In genomic region chr14:104642783-104643182, GRCm38 (mm10) we compare ENCODE assay signal across 17 mouse cellular contexts.
A peak's percentile ranks its signal among the peaks of the same experiment; 100 is the strongest.
DNase-seq lines count a peak whose midpoint lies in the region; ATAC-seq and TF ChIP-seq lines count a peak whose summit lies in the region.
"Had no signal": no experiment of that assay in that cellular context is flagged by ENCODE, and none has a peak within 500 bp of the region (broad histone marks: within the 10 kb centered on the region; RNA-seq: fewer than 3 reads in every experiment).

No protein-coding gene starts in this region.

- ATAC-seq in hindbrain, embryonic 13.5 days (ENCODE audit: low FRiP score) = no peak
- ATAC-seq in hindbrain, embryonic 12.5 days (ENCODE audit: low FRiP score) = no peak
- no peak for ATAC-seq in kidney, postnatal 0 days (replicated peaks; ENCODE audit: low FRiP score, low read depth)
- peak; percentile 57; the same call in 1 of the 2 replicates for ATAC-seq in neural tube, embryonic 14.5 days (ENCODE audit: low read depth)
- no peak for ATAC-seq in megakaryocyte-erythroid progenitor cell, adult 5-6 weeks (replicated peaks; ENCODE audit: low FRiP score, low TSS enrichment, poor library complexity, severe bottlenecking)

- no peaks in the 10 kb centered on the region for H3K27me3 ChIP-seq in hindbrain, embryonic 13.5 days
- no peaks in the 10 kb centered on the region for H3K27me3 ChIP-seq in hindbrain, embryonic 12.5 days
- no peaks in the 10 kb centered on the region for H3K27me3 ChIP-seq in kidney, postnatal 0 days (ENCODE audit: insufficient read depth, low read length)
- no peaks in the 10 kb centered on the region for H3K27me3 ChIP-seq in neural tube, embryonic 14.5 days (ENCODE audit: control insufficient read depth, insufficient read depth, low read length)
- H3K27me3 ChIP-seq: forebrain, embryonic 12.5 days; heart, embryonic 13.5 days; hindbrain, embryonic 15.5 days had no signal

- WGBS in hindbrain, embryonic 13.5 days = 59% methylated on average over 6 of the region's 6 CpGs
- WGBS in hindbrain, embryonic 12.5 days = 70% methylated on average over 6 of the region's 6 CpGs
- WGBS in kidney, postnatal 0 days = 34% methylated on average over 6 of the region's 6 CpGs
- WGBS in neural tube, embryonic 14.5 days = 46% methylated on average over 6 of the region's 6 CpGs

- peaks cover 7% of the 10 kb centered on the region; the same call in 1 of the 2 replicates for H3K4me1 ChIP-seq in hindbrain, embryonic 13.5 days (replicated peaks)
- no peaks in the 10 kb centered on the region; the same call in 1 of the 2 replicates for H3K4me1 ChIP-seq in hindbrain, embryonic 12.5 days
- H3K4me1 ChIP-seq in kidney, postnatal 0 days (replicated peaks; ENCODE audit: insufficient read depth, low read length) = no peaks in the 10 kb centered on the region
- H3K4me1 ChIP-seq in neural tube, embryonic 14.5 days (ENCODE audit: control insufficient read depth, insufficient read depth, low read length) = 0 out of 2 replicates have a peak, but pooled peaks cover 2% of the 10 kb centered on the region
- H3K4me1 ChIP-seq: heart, embryonic 13.5 days had no signal

- peak overlapping the region; percentile 27; the same call in 1 of the 2 replicates for H3K4me2 ChIP-seq in hindbrain, embryonic 13.5 days
- H3K4me2 ChIP-seq in hindbrain, embryonic 12.5 days (replicated peaks) = no peak overlapping the region
- no peak overlapping the region for H3K4me2 ChIP-seq in kidney, postnatal 0 days (ENCODE audit: low read length)
- no peak overlapping the region for H3K4me2 ChIP-seq in neural tube, embryonic 14.5 days (ENCODE audit: low read depth, low read length)
- H3K4me2 ChIP-seq: forebrain, embryonic 12.5 days; heart, embryonic 13.5 days; hindbrain, embryonic 15.5 days had no signal

- peak; percentile 49 for DNase-seq in kidney, postnatal 0 days (ENCODE audit: low spot score)
- no peak for DNase-seq in kidney, adult 11 months
- DNase-seq in brain, embryonic 14.5 days (ENCODE audit: low read depth) = peak; percentile 40
- DNase-seq: adrenal gland, adult 2 months; adrenal gland, postnatal 25 days; cerebellum, adult 2 months; cerebellum, postnatal 10 days; gastrocnemius, postnatal 36 days; heart, adult 11 months; heart, postnatal 36 days had no signal

- H3K27ac ChIP-seq in hindbrain, embryonic 13.5 days = 0 out of 2 replicates have a peak overlapping the region, but pooled peaks have one; percentile 18
- H3K27ac ChIP-seq in hindbrain, embryonic 12.5 days = no peak overlapping the region
- H3K27ac ChIP-seq in kidney, postnatal 0 days = no peak overlapping the region
- H3K27ac ChIP-seq in neural tube, embryonic 14.5 days (ENCODE audit: low read depth, low read length) = no peak overlapping the region
- H3K27ac ChIP-seq: forebrain, embryonic 12.5 days; heart, embryonic 13.5 days; hindbrain, embryonic 15.5 days had no signal

- H3K9ac ChIP-seq in hindbrain, embryonic 13.5 days = peak overlapping the region; percentile 35; the same call in 1 of the 2 replicates
- no peak overlapping the region for H3K9ac ChIP-seq in hindbrain, embryonic 12.5 days
- no peak overlapping the region for H3K9ac ChIP-seq in kidney, postnatal 0 days (ENCODE audit: low read depth, low read length)
- no peak overlapping the region for H3K9ac ChIP-seq in neural tube, embryonic 14.5 days (replicated peaks; ENCODE audit: low read depth, low read length)
- H3K9ac ChIP-seq: forebrain, embryonic 12.5 days; heart, embryonic 13.5 days; hindbrain, embryonic 15.5 days had no signal

- TF ChIP-seq CTCF in kidney, postnatal 0 days (IDR thresholded peaks at IDR 0.05; ENCODE audit: low read depth) = no peak
- no peak for TF ChIP-seq CTCF in brain, embryonic 14.5 days (IDR thresholded peaks at IDR 0.05; ENCODE audit: borderline replicate concordance, extremely low read depth, insufficient read depth, insufficient read length)

- no peak overlapping the region; the same call in 1 of the 2 replicates for H3K4me3 ChIP-seq in hindbrain, embryonic 13.5 days
- H3K4me3 ChIP-seq in hindbrain, embryonic 12.5 days = no peak overlapping the region
- H3K4me3 ChIP-seq in kidney, postnatal 0 days (replicated peaks; ENCODE audit: low read depth, low read length) = no peak overlapping the region
- no peak overlapping the region for H3K4me3 ChIP-seq in neural tube, embryonic 14.5 days (ENCODE audit: low read depth, low read length)
- H3K4me3 ChIP-seq: forebrain, embryonic 12.5 days; heart, embryonic 13.5 days; hindbrain, embryonic 15.5 days had no signal

- H3K36me3 ChIP-seq in hindbrain, embryonic 13.5 days = no peaks in the 10 kb centered on the region
- H3K36me3 ChIP-seq in hindbrain, embryonic 12.5 days = no peaks in the 10 kb centered on the region
- no peaks in the 10 kb centered on the region for H3K36me3 ChIP-seq in kidney, postnatal 0 days (ENCODE audit: insufficient read depth, low read length)
- no peaks in the 10 kb centered on the region for H3K36me3 ChIP-seq in neural tube, embryonic 14.5 days (ENCODE audit: control insufficient read depth, insufficient read depth, low read length)
- H3K36me3 ChIP-seq: forebrain, embryonic 12.5 days; heart, embryonic 13.5 days; hindbrain, embryonic 15.5 days had no signal

- TF ChIP-seq POLR2A in brain, embryonic 14.5 days (IDR thresholded peaks at IDR 0.05; ENCODE audit: borderline replicate concordance, extremely low read depth, insufficient read depth, insufficient read length, poor library complexity, severe bottlenecking) = no peak

- H3K9me3 ChIP-seq in hindbrain, embryonic 13.5 days = no peaks in the 10 kb centered on the region
- H3K9me3 ChIP-seq in hindbrain, embryonic 12.5 days (replicated peaks) = no peaks in the 10 kb centered on the region
- H3K9me3 ChIP-seq in kidney, postnatal 0 days (replicated peaks; ENCODE audit: low read length) = no peaks in the 10 kb centered on the region
- H3K9me3 ChIP-seq in neural tube, embryonic 14.5 days (ENCODE audit: control insufficient read depth, low read length) = no peaks in the 10 kb centered on the region
- H3K9me3 ChIP-seq: forebrain, embryonic 12.5 days; heart, embryonic 13.5 days; hindbrain, embryonic 15.5 days had no signal
